In the genomic region with DNA sequence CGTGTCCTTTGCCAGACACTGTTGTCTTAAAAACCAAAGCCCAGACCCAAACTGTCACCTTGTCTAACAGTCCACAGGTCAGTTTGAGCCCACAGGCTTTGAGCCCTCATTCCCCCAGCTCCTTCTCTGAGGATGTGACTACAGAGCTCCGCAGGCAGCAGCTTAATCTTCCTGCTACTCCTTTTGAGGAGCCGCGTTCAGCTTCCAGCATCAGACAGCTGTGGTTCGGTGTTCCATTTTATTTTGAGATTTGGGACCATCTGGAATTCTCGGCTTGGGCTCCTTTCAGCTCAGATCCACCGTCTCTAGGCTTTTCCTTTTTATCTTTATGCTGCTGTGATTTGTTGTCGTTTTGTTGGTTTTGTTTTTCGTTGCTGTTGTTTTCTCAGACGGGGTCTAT, we compare ENCODE assay signal across 13 mouse cellular contexts.
DNase-seq lines count a peak whose midpoint lies in the region; ATAC-seq and TF ChIP-seq lines count a peak whose summit lies in the region.
"Had no signal": no experiment of that assay in that cellular context is flagged by ENCODE, and none has a peak within 500 bp of the region (broad histone marks: within the 10 kb centered on the region; RNA-seq: fewer than 3 reads in every experiment).

No protein-coding gene starts in this region.

- peak overlapping the region; percentile 75; the same call in 1 of the 2 replicates for H3K27ac ChIP-seq in heart, embryonic 10.5 days
- peak overlapping the region; percentile 72 for H3K27ac ChIP-seq in left cerebral cortex, adult 2 months
- peak overlapping the region; percentile 88 for H3K27ac ChIP-seq in bone marrow macrophage, adult 2 months (ENCODE audit: insufficient read depth, low read depth, low read length)
- H3K27ac ChIP-seq in liver, embryonic 11.5 days (ENCODE audit: low read depth, low read length) = peak overlapping the region; percentile 67; the same call in 1 of the 2 replicates

- TF ChIP-seq CTCF in left cerebral cortex, adult 2 months (IDR thresholded peaks at IDR 0.05) = no peak
- TF ChIP-seq CTCF in bone marrow macrophage, adult 2 months (IDR thresholded peaks at IDR 0.05; ENCODE audit: low read depth, low read length) = no peak

- H3K4me2 ChIP-seq in liver, embryonic 11.5 days = peak overlapping the region; percentile 48

- peaks cover 56% of the 10 kb centered on the region for H3K4me1 ChIP-seq in heart, embryonic 10.5 days
- peaks cover 56% of the 10 kb centered on the region for H3K4me1 ChIP-seq in bone marrow macrophage, adult 2 months (ENCODE audit: control insufficient read depth, insufficient read depth, low read length)
- H3K4me1 ChIP-seq in liver, embryonic 11.5 days (replicated peaks; ENCODE audit: control insufficient read depth, insufficient read depth, low read length) = peaks cover 63% of the 10 kb centered on the region

- H3K27me3 ChIP-seq in heart, embryonic 10.5 days (ENCODE audit: insufficient read depth, poor library complexity, severe bottlenecking) = no peaks in the 10 kb centered on the region
- no peaks in the 10 kb centered on the region for H3K27me3 ChIP-seq in liver, embryonic 11.5 days (replicated peaks; ENCODE audit: control insufficient read depth, insufficient read depth, low read length)

- H3K9ac ChIP-seq in liver, embryonic 11.5 days (ENCODE audit: low read depth, low read length) = no peak overlapping the region

- 57% methylated on average over 10 of the region's 10 CpGs for WGBS in heart, embryonic 10.5 days
- WGBS in liver, embryonic 11.5 days = 69% methylated on average over 10 of the region's 10 CpGs

- no peak for ATAC-seq in liver, embryonic 11.5 days (replicated peaks; ENCODE audit: low FRiP score)
- ATAC-seq: activated CD4-positive, CD25-positive, alpha-beta regulatory T cell, adult 4 months had no signal

- no peak overlapping the region for H3K4me3 ChIP-seq in heart, embryonic 10.5 days
- no peak overlapping the region for H3K4me3 ChIP-seq in left cerebral cortex, adult 2 months
- H3K4me3 ChIP-seq in bone marrow macrophage, adult 2 months (ENCODE audit: insufficient read depth, low read length) = no peak overlapping the region
- no peak overlapping the region for H3K4me3 ChIP-seq in liver, embryonic 11.5 days (ENCODE audit: low read depth, low read length)
- H3K4me3 ChIP-seq: myocyte had no signal

- H3K9me3 ChIP-seq in heart, embryonic 10.5 days = no peaks in the 10 kb centered on the region
- no peaks in the 10 kb centered on the region for H3K9me3 ChIP-seq in liver, embryonic 11.5 days (ENCODE audit: control insufficient read depth, low read length)

- intact Hi-C loops in left cerebral cortex, adult 2 months (cut with DNase I) = no loop called here

- no peak for TF ChIP-seq POLR2A in bone marrow macrophage, adult 2 months (IDR thresholded peaks at IDR 0.05; ENCODE audit: borderline replicate concordance, low read depth, low read length)

- no peak for DNase-seq in heart, embryonic 10.5 days (ENCODE audit: low spot score)
- DNase-seq in heart, adult 8-10 months (ENCODE audit: low spot score) = no peak
- no peak for DNase-seq in left cerebral cortex, adult 2 months (ENCODE audit: extremely low spot score in 1 of 2, low spot score in 2 of 2)
- DNase-seq in left cerebral cortex, adult 18-20 months (ENCODE audit: low spot score in 2 of 2) = no peak
- no peak for DNase-seq in liver, embryonic 11.5 days (ENCODE audit: low spot score)
- DNase-seq in urinary bladder, postnatal 10 days (ENCODE audit: low spot score) = no peak
- DNase-seq in ovary, postnatal 36 days (ENCODE audit: low spot score) = no peak
- DNase-seq: cerebellum, postnatal 10 days; spleen, adult 18-20 months; thymus, adult 2 months had no signal

- H3K36me3 ChIP-seq in heart, embryonic 10.5 days = 0 out of 2 replicates have a peak, but pooled peaks cover 2% of the 10 kb centered on the region
- no peaks in the 10 kb centered on the region for H3K36me3 ChIP-seq in liver, embryonic 11.5 days (ENCODE audit: control insufficient read depth, insufficient read depth, low read length)
